Mouse (Mus musculus) stomach, embryonic 15.5 days (tissue): ENCODE measurements around the gene Cbln4. TPM values are rescaled to one million over a fixed set of nuclear protein-coding genes. Genes with fewer than 3 reads are reported as not detected.
A peak's percentile ranks its signal among the peaks of the same experiment; 100 is the strongest.

ENCODE experiments used
- ATAC-seq: fragments of 200-750 bp; cut with Nextera tagmentation; 2 replicates; pipeline ENCODE4 v1.8.0; 2017; ENCODE audit warnings: low read depth, moderate number of reproducible peaks, moderate TSS enrichment; ENCODE audit not compliant: insufficient read depth, low FRiP score
- H3K27ac ChIP-seq: fragments of 300-500 bp; sonication (generic); 2 replicates; pipeline ENCODE4 v1.5.1; 2015; ENCODE audit warnings: mild to moderate bottlenecking, inconsistent platforms
- H3K27me3 ChIP-seq: fragments of 300-500 bp; sonication (generic); replicated peaks from 2 replicates; pipeline ENCODE4 v1.6.1; 2015; ENCODE audit warnings: inconsistent platforms
- H3K36me3 ChIP-seq: fragments of 300-500 bp; sonication (generic); 2 replicates; pipeline ENCODE4 v1.6.1; 2015; ENCODE audit warnings: inconsistent platforms
- H3K4me1 ChIP-seq: fragments of 300-500 bp; sonication (generic); 2 replicates; pipeline ENCODE4 v1.6.1; 2015; ENCODE audit warnings: inconsistent platforms
- H3K4me2 ChIP-seq: fragments of 300-500 bp; sonication (generic); 2 replicates; pipeline ENCODE4 v1.6.1; 2015; ENCODE audit warnings: mild to moderate bottlenecking, inconsistent platforms
- H3K4me3 ChIP-seq: fragments of 300-500 bp; sonication (generic); replicated peaks from 2 replicates; pipeline ENCODE4 v1.5.1; 2015; ENCODE audit warnings: inconsistent platforms
- H3K9ac ChIP-seq: fragments of 300-500 bp; sonication (generic); 2 replicates; pipeline ENCODE4 v1.6.1; 2015; ENCODE audit warnings: inconsistent platforms
- H3K9me3 ChIP-seq: fragments of 300-500 bp; sonication (generic); 2 replicates; pipeline ENCODE4 v1.6.1; 2016; ENCODE audit warnings: inconsistent platforms
- WGBS: fragments of 180-500 bp; shearing (Covaris S2); methylation state at CpG from one replicate; pipeline ENCODE4 v1.1.7; 2015; 5-methylcytosine and 5-hydroxymethylcytosine counted together
- polyA plus RNA-seq: library from polyadenylated mRNA; unstranded; fragments of >200 nt; fragmentation: Nextera tagmentation; extraction: Ambion mirVana; gene quantifications from 2 replicates; pipeline ENCODE4 v1.2.1, GENCODE M21; 2015

Cbln4 gene
- 0.17 and 0.30 TPM in 2 replicates for polyA plus RNA-seq

DNA sequence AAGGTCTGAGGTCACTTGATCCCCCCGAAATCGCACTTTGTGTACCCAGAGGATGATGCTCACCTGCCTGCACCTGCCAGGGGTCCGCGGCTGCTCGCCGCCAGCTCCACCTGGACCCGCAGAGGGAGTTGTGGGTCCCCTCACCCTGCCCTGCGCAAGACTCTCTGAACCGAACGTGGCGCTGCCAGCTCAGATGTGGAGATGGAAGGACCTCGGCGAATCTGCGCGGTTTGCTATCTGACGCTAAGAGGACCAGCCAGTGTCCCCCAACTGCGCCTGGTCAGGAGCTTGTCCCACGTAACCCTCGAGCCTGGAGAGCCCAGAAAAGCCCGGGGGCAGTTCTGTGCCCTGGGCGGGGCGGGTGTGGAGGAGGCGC, at the start of gene Cbln4:
Cbln4 (minus strand) TSS at position 232 of the 376 bp plus-strand sequence.
- Histone ChIP-seq H3K4me2 (peak within 1 kb of the TSS; percentile 29), H3K4me3 (peak within 1 kb of the TSS; percentile 12; the same call in 1 of the 2 replicates), H3K9me3 (no peaks in the 10 kb centered on the region), H3K9ac (no peak within 1 kb of the TSS), H3K4me1 (peaks cover 8% of the 10 kb centered on the region; the same call in 1 of the 2 replicates), H3K36me3 (no peaks in the 10 kb centered on the region), H3K27me3 (peaks cover 34% of the 10 kb centered on the region), H3K27ac (no peak within 1 kb of the TSS)
- ATAC-seq, result no peak
- WGBS, result 1% methylated on average over 23 of the region's 23 CpGs

DNA sequence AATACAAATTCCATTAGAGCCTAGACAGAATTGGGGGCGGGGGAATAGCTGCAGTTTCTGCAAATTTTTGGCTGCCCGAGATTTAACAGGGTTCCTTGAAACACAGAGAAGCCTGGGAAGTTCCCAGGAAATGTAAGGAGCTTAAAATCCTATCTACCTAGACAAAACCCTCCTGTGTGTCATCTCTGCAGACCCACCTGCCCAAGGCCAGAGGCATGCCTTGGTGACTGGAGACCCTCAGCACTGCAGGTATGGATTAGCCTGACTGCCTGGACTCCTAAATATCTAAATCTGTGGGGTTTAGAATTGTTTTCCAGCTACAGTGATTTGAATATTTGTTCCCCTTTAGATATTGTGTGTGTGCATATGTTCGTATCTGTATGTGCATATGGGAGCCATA, 35.3 kb upstream of the Cbln4 start:
- no peak overlapping the region for H3K27ac ChIP-seq
- no peak overlapping the region for H3K4me2 ChIP-seq
- no peaks in the 10 kb centered on the region for H3K9me3 ChIP-seq
- ATAC-seq, result no peak
- H3K4me1 ChIP-seq, result no peaks in the 10 kb centered on the region
- 50% methylated on average over 3 of the region's 3 CpGs for WGBS
- H3K36me3 ChIP-seq, result no peaks in the 10 kb centered on the region
- no peak overlapping the region for H3K9ac ChIP-seq
- no peak overlapping the region for H3K4me3 ChIP-seq
- H3K27me3 ChIP-seq, result no peaks in the 10 kb centered on the region

DNA sequence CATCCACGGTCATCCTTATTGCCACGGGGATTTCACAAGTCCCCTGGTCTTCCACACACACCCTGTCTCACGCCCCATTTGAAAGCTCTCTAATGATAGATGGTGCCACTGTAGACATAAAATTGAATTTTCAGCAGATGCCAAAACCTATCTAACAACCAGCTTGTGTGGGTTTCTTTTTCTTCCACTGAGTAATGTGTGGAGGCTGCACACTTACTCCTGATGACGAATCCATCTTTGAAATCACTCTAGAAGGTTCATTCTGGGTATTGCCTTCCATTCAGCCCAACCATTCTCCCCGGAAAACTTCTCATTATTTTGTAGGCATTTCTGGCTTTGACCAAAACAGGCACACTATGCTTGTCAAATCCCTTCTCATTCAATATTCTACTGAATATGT, 33.0 kb upstream of the Cbln4 start:
- Histone ChIP-seq H3K27ac (no peak overlapping the region), H3K4me3 (no peak overlapping the region), H3K4me1 (no peaks in the 10 kb centered on the region), H3K9me3 (no peaks in the 10 kb centered on the region), H3K36me3 (no peaks in the 10 kb centered on the region), H3K27me3 (no peaks in the 10 kb centered on the region), H3K4me2 (no peak overlapping the region), H3K9ac (no peak overlapping the region)
- 88% methylated on average over 5 of the region's 5 CpGs for WGBS
- ATAC-seq, result no peak

DNA sequence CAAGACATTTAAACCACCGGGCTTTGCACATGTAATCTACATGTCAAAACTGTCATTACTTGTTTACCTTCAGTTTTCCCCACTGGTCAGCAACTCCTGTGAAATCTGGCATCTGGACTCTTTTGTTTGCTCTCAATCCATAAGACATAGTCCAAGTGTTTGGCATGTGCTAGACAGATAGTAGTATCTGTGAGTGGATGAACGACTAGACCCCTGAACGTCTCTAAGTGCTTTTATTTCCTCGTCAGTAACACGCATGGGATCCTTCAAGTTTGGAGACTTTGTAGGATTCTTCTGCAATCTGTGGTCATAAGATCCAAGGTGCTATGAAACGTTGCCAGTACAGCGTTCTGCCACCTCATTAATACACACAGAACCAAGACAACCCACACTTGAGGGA, 19.6 kb upstream of the Cbln4 start:
- Histone ChIP-seq H3K27ac (no peak overlapping the region), H3K36me3 (no peaks in the 10 kb centered on the region), H3K27me3 (no peaks in the 10 kb centered on the region), H3K9me3 (no peaks in the 10 kb centered on the region), H3K9ac (no peak overlapping the region), H3K4me1 (no peaks in the 10 kb centered on the region), H3K4me3 (no peak overlapping the region), H3K4me2 (no peak overlapping the region)
- 54% methylated on average over 7 of the region's 7 CpGs for WGBS
- ATAC-seq, result no peak

DNA sequence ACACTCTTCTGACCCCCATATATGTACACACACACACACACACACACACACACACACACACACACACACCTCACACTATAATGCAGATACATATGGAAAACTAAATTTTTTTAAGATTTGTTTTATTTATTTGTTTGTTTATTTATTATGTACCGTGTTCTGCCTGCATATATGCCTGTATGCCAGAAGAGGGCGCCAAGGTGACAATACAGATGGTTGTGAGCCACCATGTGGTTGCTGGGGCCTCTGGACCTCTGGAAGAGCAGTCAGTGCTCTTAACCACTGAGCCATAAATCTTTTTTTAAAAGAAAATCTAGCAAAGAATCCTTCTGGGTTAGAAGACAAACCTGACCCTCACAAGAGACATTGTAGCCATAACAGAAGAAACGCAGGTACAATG, 16.5 kb upstream of the Cbln4 start:
- Histone ChIP-seq H3K4me1 (no peaks in the 10 kb centered on the region), H3K9me3 (no peaks in the 10 kb centered on the region), H3K36me3 (no peaks in the 10 kb centered on the region), H3K4me3 (no peak overlapping the region), H3K27me3 (no peaks in the 10 kb centered on the region), H3K27ac (no peak overlapping the region), H3K4me2 (no peak overlapping the region), H3K9ac (no peak overlapping the region)
- WGBS, result 62% methylated on average over 3 of the region's 3 CpGs
- no peak for ATAC-seq

DNA sequence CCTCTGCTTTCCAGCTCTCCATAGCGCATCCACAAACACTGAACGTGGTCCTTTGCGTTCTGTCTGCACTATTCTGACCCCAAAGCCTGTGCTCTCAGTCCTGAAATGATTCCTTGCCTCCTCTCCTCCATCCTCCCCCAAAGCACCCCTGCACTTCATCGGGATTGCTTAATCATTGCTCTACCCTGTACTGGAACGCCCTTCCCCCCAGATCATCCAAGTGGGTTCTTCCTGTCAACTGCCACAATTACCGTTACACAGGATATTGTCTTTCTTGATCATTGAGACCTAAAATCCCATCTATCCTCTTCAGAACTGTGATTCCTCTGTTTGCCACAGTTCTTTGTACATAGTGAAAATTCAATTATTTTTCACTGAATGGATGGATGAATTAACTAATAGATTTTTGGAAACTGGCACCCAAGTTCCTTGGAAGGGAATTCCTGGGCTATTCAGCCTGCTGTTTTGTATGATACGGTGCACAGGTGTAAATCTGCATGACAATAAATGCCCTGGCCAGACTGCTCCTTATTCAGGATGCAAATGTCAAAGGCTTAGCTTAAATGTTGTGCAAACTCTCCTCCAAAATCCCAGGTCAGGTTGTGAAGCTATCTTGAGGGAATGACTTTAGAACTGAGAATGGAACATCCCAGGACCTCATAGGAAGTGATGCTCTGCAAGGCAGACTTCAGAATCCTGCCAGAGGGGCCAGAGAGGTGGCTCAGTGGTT, 15.8 kb upstream of the Cbln4 start:
- Histone ChIP-seq H3K9ac (no peak overlapping the region), H3K27me3 (no peaks in the 10 kb centered on the region), H3K36me3 (no peaks in the 10 kb centered on the region), H3K27ac (no peak overlapping the region), H3K4me1 (no peaks in the 10 kb centered on the region), H3K4me2 (no peak overlapping the region), H3K4me3 (no peak overlapping the region), H3K9me3 (no peaks in the 10 kb centered on the region)
- ATAC-seq, result no peak
- WGBS, result 70% methylated on average over 7 of the region's 7 CpGs

DNA sequence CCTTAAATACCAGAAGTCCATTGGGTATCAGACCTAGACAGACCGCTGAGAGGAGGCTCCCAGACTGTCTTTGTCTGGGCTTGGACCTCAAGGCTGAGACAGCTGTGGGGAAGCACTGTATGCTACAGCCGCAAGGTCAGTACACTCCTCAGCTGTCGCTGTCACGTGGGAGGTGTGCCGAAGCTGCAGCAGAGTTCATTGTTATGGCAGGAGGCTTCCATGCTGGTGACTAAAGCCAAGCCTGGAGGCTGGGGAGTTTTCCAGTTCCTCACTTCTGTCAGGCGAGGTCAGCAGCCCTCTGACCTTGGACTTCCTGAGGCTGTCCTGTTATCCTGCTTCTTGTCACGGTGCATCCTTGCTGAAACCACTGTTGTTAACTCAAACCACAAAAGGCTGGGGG, 2.7 kb upstream of the Cbln4 start:
- no peak overlapping the region for H3K4me3 ChIP-seq
- H3K4me1 ChIP-seq, result peaks cover 8% of the 10 kb centered on the region; the same call in 1 of the 2 replicates
- no peak overlapping the region for H3K4me2 ChIP-seq
- 34% methylated on average over 7 of the region's 7 CpGs for WGBS
- no peak overlapping the region for H3K9ac ChIP-seq
- H3K27ac ChIP-seq, result no peak overlapping the region
- ATAC-seq, result no peak
- no peaks in the 10 kb centered on the region for H3K9me3 ChIP-seq
- peaks cover 34% of the 10 kb centered on the region for H3K27me3 ChIP-seq
- no peaks in the 10 kb centered on the region for H3K36me3 ChIP-seq

DNA sequence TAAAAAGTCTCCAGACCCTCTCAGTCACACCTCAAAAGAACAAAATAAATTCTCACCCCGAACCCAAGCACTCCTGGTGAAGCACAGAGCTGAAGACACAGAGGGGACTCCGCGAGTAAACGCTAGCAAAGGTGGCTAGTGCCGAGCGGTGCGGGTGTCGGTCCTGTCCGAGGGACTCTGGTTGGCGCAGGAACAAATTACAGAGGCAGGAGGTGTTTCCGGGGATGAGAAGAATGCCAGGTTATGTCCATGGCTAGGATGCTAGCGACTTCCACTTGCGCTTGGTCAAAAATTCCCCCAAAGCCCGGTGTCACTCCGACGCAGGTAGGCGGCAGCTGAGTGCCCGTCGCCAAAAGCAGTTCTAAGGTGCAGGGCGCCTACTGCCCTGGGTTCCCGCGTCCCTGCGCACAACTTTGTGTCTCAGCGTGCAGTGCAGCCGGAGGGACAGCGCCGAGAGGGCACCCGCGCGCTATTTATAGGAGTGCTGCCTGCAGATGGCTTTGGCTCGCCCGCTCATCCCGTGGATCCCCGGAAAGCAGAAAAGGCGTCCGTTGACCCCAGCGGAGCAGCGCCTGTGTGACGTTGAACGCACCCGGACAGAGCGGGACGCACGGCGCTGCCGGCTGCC, 545 bp downstream of the Cbln4 start:
- H3K27me3 ChIP-seq, result peaks cover 34% of the 10 kb centered on the region
- ATAC-seq, result no peak
- H3K27ac ChIP-seq, result no peak overlapping the region
- no peak overlapping the region for H3K9ac ChIP-seq
- WGBS, result 1% methylated on average over 46 of the region's 46 CpGs
- H3K4me1 ChIP-seq, result peaks cover 8% of the 10 kb centered on the region; the same call in 1 of the 2 replicates
- H3K4me2 ChIP-seq, result peak overlapping the region; percentile 29
- no peaks in the 10 kb centered on the region for H3K9me3 ChIP-seq
- no peaks in the 10 kb centered on the region for H3K36me3 ChIP-seq
- peak overlapping the region; percentile 12; the same call in 1 of the 2 replicates for H3K4me3 ChIP-seq

DNA sequence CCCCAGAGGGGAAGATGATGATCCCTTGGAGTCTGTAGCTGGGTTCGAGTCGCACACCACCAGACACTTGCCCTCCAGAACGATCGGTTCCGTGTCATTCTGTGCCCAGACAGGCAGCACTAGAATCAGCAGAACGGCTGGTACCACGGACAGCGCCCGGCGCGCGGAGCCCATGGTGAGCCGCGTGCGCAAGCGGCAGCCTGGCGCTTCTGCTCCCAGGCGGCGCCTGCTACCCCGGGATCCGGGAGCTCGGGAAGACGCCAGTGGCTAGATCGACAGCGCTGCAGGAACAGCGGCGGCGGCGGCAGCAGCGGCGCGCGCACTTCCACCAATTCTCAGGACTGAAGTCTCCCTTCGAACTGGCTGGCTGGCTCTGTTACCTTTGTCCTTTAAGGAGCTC, 1.1 kb downstream of the Cbln4 start:
- H3K27ac ChIP-seq, result no peak overlapping the region
- H3K36me3 ChIP-seq, result no peaks in the 10 kb centered on the region
- H3K9ac ChIP-seq, result no peak overlapping the region
- peaks cover 8% of the 10 kb centered on the region; the same call in 1 of the 2 replicates for H3K4me1 ChIP-seq
- H3K9me3 ChIP-seq, result no peaks in the 10 kb centered on the region
- WGBS, result 1% methylated on average over 34 of the region's 34 CpGs
- H3K4me3 ChIP-seq, result no peak overlapping the region
- peak; percentile 82; the same call in 1 of the 2 replicates for ATAC-seq
- peaks cover 34% of the 10 kb centered on the region for H3K27me3 ChIP-seq
- H3K4me2 ChIP-seq, result peak overlapping the region; percentile 29

DNA sequence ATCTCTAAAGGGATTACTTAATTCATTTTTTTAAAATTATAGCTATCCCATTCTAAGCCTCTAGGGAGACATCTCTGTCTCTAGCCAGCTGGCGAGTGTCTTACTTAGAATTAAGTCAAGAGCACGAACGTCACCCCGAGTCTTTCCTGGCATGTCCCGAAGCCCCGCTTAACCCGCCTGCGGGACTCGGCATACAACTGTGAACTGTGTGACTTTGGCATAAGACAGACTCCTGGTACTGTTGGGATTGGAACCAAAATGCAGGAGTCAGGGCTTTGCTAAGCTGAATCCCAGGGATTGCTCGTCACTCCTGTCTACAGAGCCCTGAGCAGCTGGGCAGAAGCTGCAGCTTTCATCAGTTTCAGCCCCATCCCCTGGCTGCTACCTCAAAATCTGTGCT, 2.4 kb downstream of the Cbln4 start:
- 69% methylated on average over 10 of the region's 10 CpGs for WGBS
- Histone ChIP-seq H3K4me3 (no peak overlapping the region), H3K4me2 (no peak overlapping the region), H3K27ac (no peak overlapping the region), H3K9me3 (no peaks in the 10 kb centered on the region), H3K36me3 (no peaks in the 10 kb centered on the region), H3K4me1 (peaks cover 8% of the 10 kb centered on the region; the same call in 1 of the 2 replicates), H3K27me3 (peaks cover 34% of the 10 kb centered on the region), H3K9ac (no peak overlapping the region)
- ATAC-seq, result no peak

DNA sequence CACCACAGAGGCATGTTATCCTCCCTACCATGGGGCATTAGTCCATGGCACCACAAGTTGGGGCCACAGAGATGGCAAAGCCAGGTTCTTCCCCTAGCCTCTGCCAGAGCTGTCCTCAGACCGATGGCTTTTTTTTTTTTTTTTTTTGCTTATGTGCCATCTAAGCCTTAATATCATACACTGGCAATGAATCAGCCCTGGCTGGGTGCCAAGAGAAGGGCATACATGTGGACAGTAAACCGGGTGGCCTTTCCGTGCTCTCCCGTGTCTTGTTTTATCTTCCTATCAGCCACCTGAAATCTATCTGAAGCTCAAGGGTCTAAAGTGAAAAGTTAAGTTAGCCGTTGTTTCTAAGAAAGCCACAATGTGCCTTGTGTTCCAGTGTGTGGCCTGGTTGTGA, 3.7 kb downstream of the Cbln4 start:
- H3K4me1 ChIP-seq, result peaks cover 8% of the 10 kb centered on the region; the same call in 1 of the 2 replicates
- no peak overlapping the region for H3K4me3 ChIP-seq
- H3K9ac ChIP-seq, result no peak overlapping the region
- no peak overlapping the region for H3K27ac ChIP-seq
- no peak overlapping the region for H3K4me2 ChIP-seq
- no peak for ATAC-seq
- H3K36me3 ChIP-seq, result no peaks in the 10 kb centered on the region
- no peaks in the 10 kb centered on the region for H3K9me3 ChIP-seq
- H3K27me3 ChIP-seq, result peaks cover 34% of the 10 kb centered on the region
- WGBS, result 82% methylated on average over 5 of the region's 5 CpGs

DNA sequence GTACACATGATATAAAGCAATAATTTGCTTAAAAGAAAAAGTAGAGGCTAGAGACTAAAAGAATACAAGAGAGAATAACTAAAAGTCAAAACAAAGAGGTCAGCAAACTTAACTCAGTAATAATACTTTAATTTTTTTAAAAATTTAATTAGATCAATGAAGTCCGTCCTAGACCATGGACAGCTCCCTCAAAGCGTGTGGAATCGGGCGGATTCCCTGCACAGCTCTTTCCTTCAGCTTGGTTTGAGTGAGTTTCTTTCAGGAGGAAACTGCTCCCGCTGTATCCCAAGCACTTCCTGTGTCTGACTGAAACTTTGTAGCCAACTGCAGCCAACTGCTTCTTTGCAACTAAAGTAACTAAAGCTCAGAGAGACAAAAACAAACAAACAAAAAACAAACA, 9.0 kb downstream of the Cbln4 start:
- ATAC-seq, result no peak
- no peaks in the 10 kb centered on the region for H3K36me3 ChIP-seq
- H3K27ac ChIP-seq, result no peak overlapping the region
- H3K9ac ChIP-seq, result no peak overlapping the region
- no peaks in the 10 kb centered on the region for H3K9me3 ChIP-seq
- no peaks in the 10 kb centered on the region for H3K4me1 ChIP-seq
- 24% methylated on average over 5 of the region's 5 CpGs for WGBS
- H3K27me3 ChIP-seq, result no peaks in the 10 kb centered on the region
- H3K4me3 ChIP-seq, result no peak overlapping the region
- H3K4me2 ChIP-seq, result no peak overlapping the region
